Mouse (Mus musculus) heart, embryonic 13.5 days (tissue): Measurements from ENCODE around the gene Gpr141. TPM values are rescaled to one million over a fixed set of nuclear protein-coding genes. Genes with fewer than 3 reads are reported as not detected.

Experiments used
- ATAC-seq: fragments of 200-750 bp; cut with Nextera tagmentation; 2 replicates; pipeline ENCODE4 v1.8.0; 2017; ENCODE audit warnings: moderate TSS enrichment; ENCODE audit not compliant: insufficient number of reproducible peaks, low FRiP score, low TSS enrichment; ENCODE audit errors: extremely low read depth
- H3K27ac ChIP-seq: fragments of 300-500 bp; sonication (generic); replicated peaks from 2 replicates; pipeline ENCODE4 v1.5.1; 2015; ENCODE audit warnings: moderate library complexity, mild to moderate bottlenecking, inconsistent platforms
- H3K27me3 ChIP-seq: fragments of 300-500 bp; sonication (generic); replicated peaks from 2 replicates; pipeline ENCODE4 v1.6.1; 2015; ENCODE audit warnings: mild to moderate bottlenecking, inconsistent platforms
- H3K36me3 ChIP-seq: fragments of 300-500 bp; sonication (generic); 2 replicates; pipeline ENCODE4 v1.6.1; 2015; ENCODE audit warnings: mild to moderate bottlenecking, inconsistent platforms
- H3K4me1 ChIP-seq: fragments of 300-500 bp; sonication (generic); 2 replicates; pipeline ENCODE4 v1.6.1; 2015; ENCODE audit warnings: inconsistent platforms
- H3K4me2 ChIP-seq: fragments of 300-500 bp; sonication (generic); 2 replicates; pipeline ENCODE4 v1.6.1; 2015; ENCODE audit warnings: inconsistent platforms, mild to moderate bottlenecking, moderate library complexity
- H3K4me3 ChIP-seq: fragments of 300-500 bp; sonication (generic); 2 replicates; pipeline ENCODE4 v1.5.1; 2015; ENCODE audit warnings: moderate library complexity, mild to moderate bottlenecking, inconsistent platforms
- H3K9ac ChIP-seq: fragments of 300-500 bp; sonication (generic); 2 replicates; pipeline ENCODE4 v1.6.1; 2015; ENCODE audit warnings: inconsistent platforms, mild to moderate bottlenecking, moderate library complexity
- H3K9me3 ChIP-seq: fragments of 300-500 bp; sonication (generic); 2 replicates; pipeline ENCODE4 v1.6.1; 2016; ENCODE audit warnings: inconsistent platforms
- WGBS: fragments of 180-500 bp; shearing (Covaris S2); methylation state at CpG from one replicate; pipeline ENCODE4 v1.1.7; 2015; ENCODE audit warnings: mixed read lengths; 5-methylcytosine and 5-hydroxymethylcytosine counted together
- polyA plus RNA-seq: library from polyadenylated mRNA; unstranded; fragments of >200 nt; fragmentation: Nextera tagmentation; extraction: Ambion mirVana; gene quantifications from 2 replicates; pipeline ENCODE4 v1.2.1, GENCODE M21; 2015

The Gpr141 gene
- 0.04 and 0.05 TPM in 2 replicates for polyA plus RNA-seq

DNA sequence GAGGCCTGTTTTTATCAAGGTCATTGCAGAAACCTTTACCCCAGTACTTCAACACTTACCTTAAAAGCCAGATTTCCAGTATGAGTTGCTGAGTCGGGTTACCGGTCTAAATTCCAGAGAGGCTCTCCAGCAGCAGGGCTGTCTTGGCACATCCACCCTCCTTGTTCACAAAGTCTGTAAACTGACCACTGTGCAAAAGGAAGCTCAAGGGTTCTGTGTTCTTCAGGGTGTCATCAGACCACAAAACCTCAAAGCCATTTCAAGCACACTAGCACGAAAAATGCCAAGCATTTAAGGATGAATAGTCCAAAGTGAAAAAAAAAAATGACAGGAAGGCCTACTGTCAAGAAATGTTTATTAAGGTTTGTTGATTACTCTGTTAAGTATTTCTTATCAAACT, at the start of gene Gpr141:
Gpr141 (minus strand) TSS at position 187 of the 400 bp plus-strand sequence.
- no peak within 1 kb of the TSS for H3K4me3 ChIP-seq
- H3K27me3 ChIP-seq: no peaks in the 10 kb centered on the region
- no peak within 1 kb of the TSS for H3K4me2 ChIP-seq
- H3K27ac ChIP-seq: no peak within 1 kb of the TSS
- H3K9me3 ChIP-seq: no peaks in the 10 kb centered on the region
- no peaks in the 10 kb centered on the region for H3K4me1 ChIP-seq
- H3K9ac ChIP-seq: no peak within 1 kb of the TSS
- WGBS: 46% methylated on average over 3 of the region's 3 CpGs
- no peak for ATAC-seq
- H3K36me3 ChIP-seq: no peaks in the 10 kb centered on the region

- no peak overlapping the region for H3K27ac ChIP-seq
- no peaks in the 10 kb centered on the region for H3K4me1 ChIP-seq
- no peaks in the 10 kb centered on the region for H3K36me3 ChIP-seq
- no peaks in the 10 kb centered on the region for H3K9me3 ChIP-seq
- no peak for ATAC-seq
- H3K4me2 ChIP-seq: no peak overlapping the region
- H3K27me3 ChIP-seq: no peaks in the 10 kb centered on the region
- no peak overlapping the region for H3K9ac ChIP-seq
- no peak overlapping the region for H3K4me3 ChIP-seq
Observed at GRCm38 (mm10) chr13:19864241-19864640, 40.2 kb upstream of the Gpr141 start.

- H3K27ac ChIP-seq: no peak overlapping the region
- no peak overlapping the region for H3K4me2 ChIP-seq
- 57% methylated on average over 9 of the region's 9 CpGs for WGBS
- no peaks in the 10 kb centered on the region for H3K27me3 ChIP-seq
- no peak for ATAC-seq
- no peak overlapping the region for H3K4me3 ChIP-seq
- H3K4me1 ChIP-seq: no peaks in the 10 kb centered on the region
- H3K9ac ChIP-seq: no peak overlapping the region
- no peaks in the 10 kb centered on the region for H3K36me3 ChIP-seq
- H3K9me3 ChIP-seq: no peaks in the 10 kb centered on the region
Observed at GRCm38 (mm10) chr13:19854629-19855333, 30.7 kb upstream of the Gpr141 start.

DNA sequence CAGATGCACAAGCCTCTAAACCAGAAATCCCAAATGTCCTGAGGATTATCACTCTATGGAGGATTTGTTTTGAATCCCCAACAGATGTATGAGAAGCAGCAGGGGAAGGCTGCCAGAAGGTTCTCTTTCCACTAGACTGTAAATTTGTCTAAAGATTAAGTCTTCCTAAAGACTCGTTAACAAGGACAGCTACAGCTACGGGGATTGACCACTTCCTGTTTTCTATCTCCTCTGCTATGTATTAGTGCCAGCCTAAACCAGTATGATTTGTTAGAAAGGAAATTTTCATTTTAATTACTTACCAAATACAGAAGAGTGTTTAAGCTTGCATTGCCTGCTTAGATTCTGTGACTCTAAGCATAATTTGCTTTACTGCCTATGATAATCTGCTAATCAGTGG, 30.0 kb upstream of the Gpr141 start:
- no peaks in the 10 kb centered on the region for H3K4me1 ChIP-seq
- no peak overlapping the region for H3K9ac ChIP-seq
- ATAC-seq: no peak
- 51% methylated on average over 2 of the region's 2 CpGs for WGBS
- H3K4me2 ChIP-seq: no peak overlapping the region
- no peaks in the 10 kb centered on the region for H3K9me3 ChIP-seq
- no peak overlapping the region for H3K4me3 ChIP-seq
- no peak overlapping the region for H3K27ac ChIP-seq
- H3K36me3 ChIP-seq: no peaks in the 10 kb centered on the region
- no peaks in the 10 kb centered on the region for H3K27me3 ChIP-seq

DNA sequence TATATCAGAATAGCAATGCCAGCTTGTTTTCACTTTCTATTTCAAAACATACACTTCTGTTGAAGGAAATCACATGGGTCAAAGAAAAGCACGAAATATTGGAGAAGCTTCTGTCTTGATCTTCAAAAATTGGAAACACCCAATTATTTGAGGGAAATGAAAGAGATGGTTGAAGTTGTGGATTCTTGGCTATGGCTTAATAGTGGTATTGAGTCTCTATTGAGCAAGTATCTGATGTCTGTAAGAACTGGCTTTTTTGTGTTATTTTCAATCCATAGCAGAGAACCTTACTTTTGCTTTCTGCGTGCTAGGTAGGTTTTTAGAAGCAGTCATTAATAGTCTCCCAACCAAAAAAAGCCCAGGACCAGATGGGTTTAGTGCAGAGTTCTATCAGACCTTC, 19.4 kb upstream of the Gpr141 start:
- Histone ChIP-seq H3K4me1 (no peaks in the 10 kb centered on the region), H3K27ac (no peak overlapping the region), H3K9ac (no peak overlapping the region), H3K4me3 (no peak overlapping the region), H3K27me3 (no peaks in the 10 kb centered on the region), H3K4me2 (no peak overlapping the region), H3K36me3 (no peaks in the 10 kb centered on the region), H3K9me3 (no peaks in the 10 kb centered on the region)
- no peak for ATAC-seq
- 75% methylated on average over 2 of the region's 2 CpGs for WGBS

DNA sequence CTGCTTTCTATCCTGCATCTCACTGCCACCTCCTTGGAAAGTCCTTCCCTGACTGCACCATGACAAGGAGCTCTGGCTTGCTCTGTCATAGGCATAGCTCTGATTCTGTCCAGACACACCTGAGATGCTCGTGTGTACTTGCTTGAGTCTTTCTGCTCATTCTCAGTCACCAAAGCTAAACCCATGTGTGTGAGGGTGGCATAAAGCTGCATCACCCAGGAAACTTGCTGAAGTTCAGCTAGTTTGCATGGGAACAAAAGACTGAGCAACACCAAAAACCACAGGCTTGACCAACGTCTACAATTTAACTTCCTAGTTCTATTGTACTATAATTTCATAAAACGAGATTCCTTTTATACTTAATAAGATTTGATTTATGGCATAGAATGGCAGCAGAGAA, 18.6 kb upstream of the Gpr141 start:
- no peaks in the 10 kb centered on the region for H3K4me1 ChIP-seq
- no peak overlapping the region for H3K9ac ChIP-seq
- no peak for ATAC-seq
- no peaks in the 10 kb centered on the region for H3K9me3 ChIP-seq
- no peaks in the 10 kb centered on the region for H3K27me3 ChIP-seq
- no peak overlapping the region for H3K4me2 ChIP-seq
- WGBS: 64% methylated on average over 3 of the region's 3 CpGs
- no peak overlapping the region for H3K27ac ChIP-seq
- no peaks in the 10 kb centered on the region for H3K36me3 ChIP-seq
- no peak overlapping the region for H3K4me3 ChIP-seq

DNA sequence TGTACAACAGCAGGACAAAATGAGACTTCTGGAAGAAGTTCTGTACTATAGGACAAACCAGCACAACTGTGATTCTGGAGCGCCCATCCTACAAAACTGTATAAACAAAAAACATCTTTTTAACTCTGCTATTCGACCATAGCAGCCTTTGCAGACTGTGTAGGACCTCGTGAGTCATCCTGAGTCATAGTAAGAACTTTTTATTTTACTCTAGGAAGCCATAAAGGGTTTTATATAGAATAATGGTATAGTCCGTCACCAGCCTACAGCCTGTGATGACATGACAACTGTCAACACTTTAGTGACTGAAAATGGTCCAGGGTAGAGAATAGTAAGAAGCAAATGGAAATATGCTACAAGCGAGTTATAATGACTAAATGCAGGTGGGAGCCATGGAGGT, 17.6 kb upstream of the Gpr141 start:
- H3K4me1 ChIP-seq: no peaks in the 10 kb centered on the region
- H3K4me2 ChIP-seq: no peak overlapping the region
- H3K9me3 ChIP-seq: no peaks in the 10 kb centered on the region
- H3K9ac ChIP-seq: no peak overlapping the region
- no peak overlapping the region for H3K27ac ChIP-seq
- no peak for ATAC-seq
- H3K36me3 ChIP-seq: no peaks in the 10 kb centered on the region
- no peaks in the 10 kb centered on the region for H3K27me3 ChIP-seq
- 63% methylated on average over 5 of the region's 5 CpGs for WGBS
- no peak overlapping the region for H3K4me3 ChIP-seq

DNA sequence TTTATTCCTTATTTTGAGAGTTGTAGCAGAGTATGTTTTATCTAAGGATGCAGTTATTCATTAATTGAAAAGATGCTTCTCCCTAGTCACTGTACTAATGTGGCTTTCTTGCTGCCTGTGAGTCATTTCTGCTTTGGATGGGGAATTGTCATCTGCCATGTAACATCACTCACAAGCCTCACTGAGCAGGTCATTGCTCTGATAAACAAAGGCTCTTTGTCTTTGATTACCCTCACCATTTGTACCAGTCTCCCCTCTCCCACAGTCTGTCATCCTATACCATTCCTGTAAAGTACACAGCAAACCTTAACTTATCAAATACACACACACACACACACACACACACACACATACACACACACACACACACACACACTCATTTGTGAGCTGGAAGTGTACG, 16.1 kb upstream of the Gpr141 start:
- no peaks in the 10 kb centered on the region for H3K4me1 ChIP-seq
- H3K9me3 ChIP-seq: no peaks in the 10 kb centered on the region
- H3K4me2 ChIP-seq: no peak overlapping the region
- no peak overlapping the region for H3K27ac ChIP-seq
- no peaks in the 10 kb centered on the region for H3K27me3 ChIP-seq
- H3K4me3 ChIP-seq: no peak overlapping the region
- no peak overlapping the region for H3K9ac ChIP-seq
- no peak for ATAC-seq
- no peaks in the 10 kb centered on the region for H3K36me3 ChIP-seq
- WGBS: 79% methylated on average over 1 of the region's 1 CpGs

DNA sequence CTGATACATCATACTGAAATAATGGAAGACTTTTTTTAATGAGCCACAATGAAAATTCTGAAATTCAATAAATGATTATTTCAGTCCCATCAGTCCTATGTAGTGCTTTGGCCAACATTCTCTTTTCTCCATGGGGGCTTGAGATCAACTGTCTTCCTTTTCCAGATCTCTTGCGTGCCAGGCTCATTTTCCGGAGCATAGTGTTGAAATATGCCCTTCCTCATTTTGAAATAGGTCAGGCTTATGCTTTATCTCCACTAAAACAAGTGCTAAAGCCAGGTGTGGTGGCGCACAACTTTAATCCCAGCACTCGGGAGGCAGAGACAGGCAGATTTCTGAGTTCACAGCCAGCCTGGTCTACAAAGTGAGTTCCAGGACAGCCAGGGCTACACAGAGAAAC, 6.5 kb upstream of the Gpr141 start:
- H3K27ac ChIP-seq: no peak overlapping the region
- no peaks in the 10 kb centered on the region for H3K36me3 ChIP-seq
- no peak overlapping the region for H3K4me3 ChIP-seq
- no peak overlapping the region for H3K4me2 ChIP-seq
- H3K4me1 ChIP-seq: no peaks in the 10 kb centered on the region
- H3K9me3 ChIP-seq: no peaks in the 10 kb centered on the region
- H3K9ac ChIP-seq: no peak overlapping the region
- no peaks in the 10 kb centered on the region for H3K27me3 ChIP-seq
- ATAC-seq: no peak
- 76% methylated on average over 4 of the region's 4 CpGs for WGBS

- H3K9ac ChIP-seq: no peak overlapping the region
- no peak overlapping the region for H3K4me3 ChIP-seq
- no peak for ATAC-seq
- H3K9me3 ChIP-seq: no peaks in the 10 kb centered on the region
- H3K27ac ChIP-seq: no peak overlapping the region
- WGBS: 86% methylated on average over 2 of the region's 2 CpGs
- no peaks in the 10 kb centered on the region for H3K27me3 ChIP-seq
- H3K4me1 ChIP-seq: no peaks in the 10 kb centered on the region
- H3K36me3 ChIP-seq: no peaks in the 10 kb centered on the region
- H3K4me2 ChIP-seq: no peak overlapping the region
Observed at GRCm38 (mm10) chr13:19828095-19828494, 4.0 kb upstream of the Gpr141 start.

GRCm38 (mm10) chr13:19821639-19822038, 2.4 kb downstream of the Gpr141 start:
- Histone ChIP-seq H3K27me3 (no peaks in the 10 kb centered on the region), H3K27ac (no peak overlapping the region), H3K4me1 (no peaks in the 10 kb centered on the region), H3K9ac (no peak overlapping the region), H3K4me2 (no peak overlapping the region), H3K36me3 (no peaks in the 10 kb centered on the region), H3K4me3 (no peak overlapping the region), H3K9me3 (no peaks in the 10 kb centered on the region)
- ATAC-seq: no peak

DNA sequence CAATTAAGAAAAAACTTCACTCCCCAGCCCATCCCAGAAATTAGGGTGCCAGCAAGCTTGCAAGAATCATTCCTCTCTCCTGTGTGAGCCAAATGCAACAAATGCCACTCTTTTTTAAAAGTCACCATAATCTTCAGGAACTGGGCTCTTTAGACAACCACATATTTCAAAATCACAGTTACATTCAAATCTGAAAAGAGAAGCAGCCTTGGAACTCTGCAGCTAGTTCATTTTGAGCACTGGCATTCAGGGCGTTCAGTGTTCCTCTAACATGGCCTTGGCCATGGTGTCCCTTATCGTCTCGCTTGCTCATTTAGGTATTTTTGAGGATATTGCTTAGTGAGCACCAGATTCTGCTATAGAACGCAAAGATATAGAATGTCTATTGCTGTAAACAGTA, 4.1 kb downstream of the Gpr141 start:
- no peaks in the 10 kb centered on the region for H3K27me3 ChIP-seq
- no peaks in the 10 kb centered on the region for H3K9me3 ChIP-seq
- no peak for ATAC-seq
- no peak overlapping the region for H3K9ac ChIP-seq
- no peak overlapping the region for H3K4me3 ChIP-seq
- H3K36me3 ChIP-seq: no peaks in the 10 kb centered on the region
- WGBS: 85% methylated on average over 4 of the region's 4 CpGs
- no peaks in the 10 kb centered on the region for H3K4me1 ChIP-seq
- H3K4me2 ChIP-seq: no peak overlapping the region
- H3K27ac ChIP-seq: no peak overlapping the region
